Mouse (Mus musculus) cerebellum, adult 9-11 months (tissue): ENCODE data around the gene AI481877.

Experiments used
- DNase-seq: peaks from one replicate; pipeline ENCODE4 v3.0.0; 2022

Gene AI481877

DNA sequence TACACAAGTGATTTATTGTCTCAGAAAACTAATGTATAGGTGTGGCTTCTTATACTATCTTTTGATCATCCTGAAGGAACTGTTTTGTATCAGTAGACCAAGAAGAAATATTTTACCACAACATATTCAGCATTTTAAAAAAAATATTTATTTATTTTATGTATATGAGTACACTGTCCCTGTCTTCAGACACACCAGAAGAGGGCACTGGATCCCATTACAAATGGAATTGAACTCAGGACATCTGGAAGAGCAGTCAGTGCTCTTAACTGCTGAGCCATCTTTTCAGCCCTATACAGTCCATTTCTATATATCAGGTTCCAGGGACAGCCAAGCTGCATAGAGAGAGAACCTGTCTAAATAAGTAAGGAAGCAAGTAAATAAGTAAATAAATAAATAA lies 15.2 kb downstream of the AI481877 start:
- no peak for DNase-seq

DNA sequence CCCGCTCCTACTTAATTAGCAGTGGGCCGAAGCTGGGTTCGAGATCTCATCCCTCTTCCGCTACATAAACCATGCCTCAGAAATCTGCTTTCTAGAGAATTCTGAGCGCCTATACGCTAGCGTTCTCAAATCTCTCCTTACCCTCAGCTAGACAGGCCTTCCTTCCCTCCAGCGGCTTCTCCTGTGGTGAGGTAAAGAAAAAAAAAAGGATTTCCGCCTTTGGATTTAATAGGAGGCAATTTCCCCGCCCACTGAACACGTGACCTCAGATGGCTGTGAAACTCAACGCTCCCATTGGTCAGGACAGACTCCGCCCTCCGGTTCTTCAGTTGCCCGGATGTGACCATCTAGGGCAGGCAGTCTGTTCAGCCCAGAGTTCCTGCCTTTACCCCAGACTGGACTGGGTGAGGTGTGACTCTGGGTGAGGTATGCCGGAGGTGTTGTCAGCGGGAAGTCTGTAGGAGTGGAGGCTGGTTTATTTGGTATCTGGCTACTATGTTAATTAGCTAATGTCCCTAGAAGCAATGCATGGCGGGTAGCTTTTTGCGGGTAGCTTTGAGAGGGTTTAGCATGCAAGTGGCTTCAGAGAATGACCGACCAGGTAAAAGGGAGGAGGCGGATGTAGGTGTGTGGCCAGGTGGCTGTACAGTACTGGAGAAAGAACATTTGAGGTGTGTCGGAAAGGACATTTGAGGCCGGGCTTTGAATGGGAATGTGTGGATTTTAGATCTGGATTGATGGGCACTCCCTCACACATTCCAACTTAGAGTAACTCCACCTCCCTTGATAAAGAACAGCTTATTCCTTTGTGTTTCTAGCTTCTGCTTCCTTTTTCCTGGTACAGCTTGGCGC lies 20.9 kb downstream of the AI481877 start:
- DNase-seq = no peak

DNA sequence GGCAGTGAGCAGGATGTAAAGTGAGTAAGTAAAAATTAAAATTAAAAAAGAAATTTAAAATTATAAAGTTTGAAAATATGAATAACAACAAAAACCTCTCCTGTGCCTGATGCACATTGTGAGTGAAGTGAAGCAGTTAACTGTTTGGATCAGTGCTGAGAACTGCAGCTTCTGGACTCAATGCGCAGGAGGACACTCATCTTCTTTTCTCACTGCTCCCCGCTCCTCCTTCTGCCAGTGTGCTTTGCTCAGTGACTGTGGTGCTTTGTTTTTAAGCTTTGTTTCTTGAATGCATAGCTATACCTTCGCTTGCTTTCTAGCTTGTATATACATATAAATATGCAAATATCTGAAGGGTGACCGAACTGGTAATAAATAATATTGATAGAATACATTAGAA lies 30.1 kb downstream of the AI481877 start:
- DNase-seq = no peak

DNA sequence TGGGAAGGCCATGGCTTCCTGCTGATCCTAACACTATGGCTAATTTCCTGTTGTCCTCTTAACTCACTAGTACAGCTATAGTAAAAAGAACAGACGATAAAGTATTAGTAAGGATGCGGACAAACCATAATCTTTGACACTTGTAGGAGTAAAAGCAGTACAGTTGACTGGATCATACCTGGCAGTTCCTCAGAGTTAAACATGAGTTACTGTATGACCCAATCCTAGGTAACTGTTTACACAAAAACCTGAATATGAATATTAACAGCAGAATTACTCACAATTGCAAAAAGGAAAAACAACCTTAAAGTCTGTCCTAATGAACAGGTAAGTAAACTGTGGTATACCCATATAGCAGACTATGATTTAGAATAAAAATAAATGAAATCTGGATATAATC lies 30.9 kb downstream of the AI481877 start:
- DNase-seq = no peak

DNA sequence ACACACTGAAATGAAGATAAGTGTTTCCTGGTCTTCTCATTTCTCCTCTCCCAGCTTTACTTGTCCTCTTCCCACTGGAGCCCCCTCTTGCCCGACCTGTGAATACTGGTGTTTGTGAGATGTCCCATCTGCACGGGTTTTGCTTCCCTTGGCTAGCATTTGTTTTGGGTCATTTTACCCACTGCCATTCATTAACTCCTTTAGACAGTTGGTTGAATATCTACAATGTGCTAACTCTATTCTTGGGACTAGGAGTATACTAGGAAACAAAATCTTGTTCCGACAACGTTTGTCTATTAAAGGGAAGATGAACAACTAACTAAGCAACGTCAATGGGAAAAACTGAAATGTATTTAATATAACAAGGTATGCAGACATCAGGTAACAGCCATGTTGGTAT lies 32.1 kb downstream of the AI481877 start:
- DNase-seq = no peak

DNA sequence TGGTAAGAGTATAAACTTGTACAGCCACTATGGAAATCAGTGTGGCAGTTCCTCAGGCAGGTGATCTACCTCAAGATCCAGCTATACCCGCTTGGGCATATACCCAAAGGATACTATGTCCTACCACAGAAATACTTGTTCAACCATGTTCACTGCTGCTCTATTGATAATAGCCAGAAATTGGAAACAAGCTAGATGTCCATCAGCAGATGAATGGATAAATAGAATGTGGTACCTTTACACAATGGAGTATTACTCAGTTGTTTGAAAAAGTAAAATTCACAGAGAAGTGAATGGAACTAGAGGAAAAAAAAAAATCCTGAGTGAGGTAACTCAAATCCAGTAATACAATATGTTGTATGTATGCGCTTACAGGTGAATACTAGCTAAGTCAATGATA lies 34.6 kb downstream of the AI481877 start:
- no peak for DNase-seq

DNA sequence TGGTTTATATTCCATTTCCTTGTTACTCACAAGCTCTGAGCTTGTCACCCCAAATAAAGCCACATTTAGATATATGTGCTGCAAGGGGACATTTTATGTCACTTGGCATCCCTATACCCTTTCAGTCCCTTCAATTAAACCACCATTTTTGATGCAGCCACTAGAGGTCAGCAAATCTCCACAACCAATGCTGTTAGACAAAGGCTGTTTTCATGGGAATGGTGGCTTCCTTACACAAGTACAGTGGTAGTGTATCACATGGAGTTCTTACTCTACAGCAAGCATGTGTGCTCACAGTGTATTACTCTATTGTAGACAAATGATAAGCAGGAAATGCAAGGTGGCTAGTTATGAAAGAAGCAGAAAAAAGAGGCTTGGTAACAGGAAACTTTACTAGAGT lies 42.4 kb downstream of the AI481877 start:
- peak; percentile 55 for DNase-seq

DNA sequence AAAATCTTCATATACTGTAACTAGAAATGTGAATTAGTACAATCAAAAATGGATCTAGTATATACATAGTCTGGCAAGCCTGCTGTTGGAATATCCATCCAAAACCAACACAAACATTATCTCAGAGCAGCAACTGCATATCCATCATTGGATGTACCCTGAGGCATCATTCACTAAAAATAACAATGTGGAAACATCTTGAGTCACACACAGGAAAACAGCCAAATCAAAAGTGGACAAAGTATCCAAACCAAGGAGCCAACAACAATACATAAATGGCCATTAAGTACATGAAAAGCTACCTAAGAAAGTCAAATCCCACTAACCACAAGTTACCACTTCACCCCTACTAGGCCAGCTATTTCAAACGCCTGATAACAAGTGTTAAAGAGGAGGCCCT lies 49.4 kb downstream of the AI481877 start:
- no peak for DNase-seq

DNA sequence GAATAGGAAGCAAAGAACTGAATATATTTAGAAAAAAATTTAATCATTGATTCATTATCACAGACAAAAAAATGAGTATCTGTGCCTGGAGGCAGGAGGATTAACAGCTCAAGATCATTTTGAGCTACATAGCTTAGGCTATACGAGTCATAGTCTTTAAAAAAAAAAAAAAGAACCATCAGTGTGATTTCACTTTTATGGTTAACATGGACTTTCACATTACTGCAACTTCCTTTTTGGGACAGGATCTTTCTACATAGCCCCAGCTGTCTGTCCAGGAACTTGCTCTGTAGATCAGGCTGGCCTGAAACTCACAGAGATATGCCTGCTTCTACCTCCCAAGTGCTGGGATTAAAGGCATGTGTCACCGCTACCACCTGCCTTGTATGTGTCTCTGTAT lies 55.4 kb downstream of the AI481877 start:
- no peak for DNase-seq

DNA sequence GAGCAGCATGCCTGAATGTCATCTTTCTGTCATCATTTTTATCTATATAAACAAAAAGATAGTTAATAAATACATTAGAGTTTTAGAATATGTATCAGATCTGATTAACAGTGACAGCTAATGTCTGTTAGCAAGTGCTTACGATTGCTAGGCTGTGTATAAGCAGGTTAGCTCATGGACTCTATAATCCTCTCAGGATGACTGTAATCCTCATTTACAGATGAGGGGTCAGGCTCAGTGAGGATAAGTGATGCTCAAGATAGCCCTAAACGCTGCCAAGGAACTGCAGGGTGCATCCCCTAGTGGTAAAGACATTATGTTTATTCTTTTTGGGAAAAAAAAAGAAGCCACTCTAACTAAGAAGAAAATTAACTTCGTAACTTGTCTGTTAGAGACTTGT lies 69.5 kb downstream of the AI481877 start:
- DNase-seq = no peak

DNA sequence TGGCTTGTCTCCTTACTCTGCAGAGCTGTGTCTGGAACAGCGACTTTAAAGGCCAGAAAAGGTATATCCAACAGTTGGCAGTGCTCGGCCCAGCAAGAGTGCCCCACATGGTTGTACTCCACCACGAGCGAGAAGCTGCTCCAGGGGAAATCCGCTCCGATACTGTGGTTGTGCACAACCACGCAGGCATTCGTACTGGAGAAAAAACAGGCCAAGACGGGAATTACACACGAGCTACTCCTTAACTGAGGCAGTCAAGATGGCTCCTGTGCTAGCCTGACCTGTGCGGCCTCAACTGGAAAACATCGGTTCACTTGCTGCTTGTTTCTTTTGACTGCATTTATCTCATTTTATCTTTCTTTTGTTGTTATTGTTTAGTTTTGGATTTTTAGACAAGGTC lies 76.3 kb downstream of the AI481877 start:
- DNase-seq = no peak

DNA sequence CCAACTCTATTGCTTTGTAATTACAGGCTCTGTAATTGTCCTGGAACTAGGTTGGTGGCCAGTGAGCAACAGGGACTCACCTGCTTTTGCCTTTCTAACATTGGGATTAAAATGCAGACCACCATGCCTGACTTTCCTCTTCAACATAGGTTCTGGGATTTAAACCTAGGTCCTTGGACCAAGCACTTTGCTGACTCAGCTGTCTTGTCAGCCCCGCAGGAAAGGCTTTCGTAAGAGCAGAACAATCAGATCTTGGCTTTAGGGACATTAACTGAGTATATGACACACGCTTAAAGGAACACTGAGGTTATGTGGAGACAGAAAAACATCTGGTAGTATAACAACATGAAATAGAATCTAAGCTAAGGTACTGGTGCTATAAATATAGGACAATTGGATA lies 80.9 kb downstream of the AI481877 start:
- no peak for DNase-seq

DNA sequence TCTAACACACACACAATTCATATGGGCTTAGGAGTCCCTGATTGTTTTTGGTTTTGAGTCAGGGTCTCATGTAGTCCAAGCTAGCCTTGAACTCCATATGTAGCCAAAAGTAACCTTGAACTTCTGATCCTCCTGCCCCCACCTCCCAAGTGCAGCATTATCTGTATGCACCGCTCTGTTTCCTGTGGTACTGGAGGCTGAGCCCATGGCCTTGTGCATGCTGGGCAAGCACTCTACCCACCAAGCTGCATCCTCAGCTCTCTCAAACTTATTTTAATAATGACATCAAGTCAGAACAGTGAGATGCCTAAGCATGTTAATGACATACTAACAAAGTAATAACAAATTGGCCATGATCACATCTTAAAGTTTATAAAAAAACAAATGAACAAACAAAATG lies 87.7 kb downstream of the AI481877 start:
- DNase-seq = no peak

DNA sequence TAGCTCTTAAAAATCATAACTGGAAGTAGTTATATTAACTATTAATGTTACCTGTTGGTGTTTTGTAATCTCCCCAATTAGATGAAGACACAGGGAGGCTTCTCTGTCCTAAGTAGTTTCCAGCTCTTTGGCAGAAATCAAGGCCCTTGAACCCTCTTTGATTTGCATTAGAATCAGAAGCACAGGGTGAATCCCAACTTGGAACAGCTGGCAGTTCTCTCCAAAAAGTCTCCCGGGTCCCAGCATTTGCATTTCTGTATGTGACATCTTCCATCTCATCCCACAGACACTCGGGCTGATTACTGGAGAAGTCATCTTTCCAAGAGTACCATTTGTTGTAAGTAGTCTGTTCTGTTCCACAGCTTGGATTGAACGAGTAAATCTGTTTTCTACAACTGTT lies 91.6 kb downstream of the AI481877 start:
- DNase-seq = no peak

DNA sequence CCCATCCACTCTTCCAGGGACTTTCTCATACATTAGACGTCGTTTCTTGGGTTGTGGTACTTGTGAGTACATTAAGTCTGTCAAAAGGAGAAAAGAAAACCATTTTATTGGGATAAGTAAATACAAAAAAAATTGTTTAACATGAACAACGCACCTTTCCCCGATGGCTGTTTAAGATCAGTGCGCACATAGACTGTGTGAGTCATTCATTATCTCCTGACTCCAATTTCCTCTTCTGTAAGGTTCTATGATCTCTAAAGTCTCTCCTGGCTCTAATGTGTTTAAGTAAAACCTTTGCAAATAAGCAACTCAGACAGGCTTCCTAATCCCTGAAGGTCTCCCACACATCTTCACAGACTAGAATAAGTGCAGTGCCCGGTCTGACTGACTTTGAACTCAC lies 94.9 kb downstream of the AI481877 start:
- DNase-seq = no peak

DNA sequence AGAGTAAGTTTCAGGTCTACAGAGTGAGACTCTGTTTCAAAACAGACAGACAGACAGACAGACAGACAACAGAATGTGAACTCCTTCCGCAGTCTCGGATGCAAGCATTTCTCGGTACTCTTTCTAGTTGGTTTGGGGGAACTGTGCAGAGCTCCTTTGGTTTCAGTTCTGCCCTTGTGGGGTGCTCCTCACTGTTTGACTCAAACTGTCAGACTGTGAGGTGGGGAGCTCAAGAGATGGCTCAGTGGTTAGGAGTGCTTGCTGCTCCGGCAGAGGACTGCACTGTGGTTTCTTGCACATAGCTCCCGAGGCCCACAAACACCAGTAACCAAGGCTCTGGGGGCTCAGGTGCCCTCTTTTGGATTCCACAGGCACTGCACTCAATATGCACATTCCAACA lies 95.7 kb downstream of the AI481877 start:
- no peak for DNase-seq

DNA sequence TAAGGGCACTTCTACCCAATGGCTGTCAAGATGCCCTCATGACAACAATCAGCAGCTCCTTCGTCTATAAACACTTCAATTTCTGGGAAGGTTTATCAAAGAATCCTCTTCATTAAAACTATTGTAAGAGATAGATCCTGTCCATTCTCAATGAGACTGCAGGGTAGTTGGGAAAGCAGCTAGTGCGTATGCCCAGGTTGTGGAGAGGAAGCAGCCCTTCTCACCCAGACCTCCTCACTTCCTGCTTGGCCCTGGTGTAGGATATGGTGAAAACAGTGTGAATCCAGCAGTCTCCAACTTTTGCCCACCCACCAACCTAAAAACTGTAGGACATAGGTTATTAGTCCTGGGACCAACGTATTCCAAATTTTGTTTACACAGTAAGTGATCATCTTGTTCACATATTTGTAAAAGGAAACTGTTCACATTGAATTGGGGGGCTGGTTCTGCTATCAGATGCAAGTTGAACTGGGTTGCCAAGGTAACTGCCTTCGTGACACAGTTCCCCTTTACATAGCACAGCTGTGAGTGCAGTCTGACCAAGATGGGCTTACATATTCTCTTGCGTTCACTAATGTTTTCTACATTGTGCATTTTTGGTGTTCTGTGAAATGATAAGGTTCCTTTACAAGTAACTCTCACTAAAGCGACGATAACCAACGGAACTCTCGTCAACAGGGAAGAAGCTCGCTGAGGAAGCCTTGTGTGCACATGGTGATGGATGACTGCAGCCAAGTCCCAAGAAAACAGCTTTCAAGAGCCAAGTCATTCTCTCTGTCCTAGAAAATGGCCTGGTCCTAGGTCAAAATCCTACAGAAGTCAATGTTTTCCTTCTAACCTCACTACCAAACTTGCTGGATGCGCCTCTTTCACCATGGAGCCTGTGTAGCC lies 98.1 kb downstream of the AI481877 start:
- no peak for DNase-seq

DNA sequence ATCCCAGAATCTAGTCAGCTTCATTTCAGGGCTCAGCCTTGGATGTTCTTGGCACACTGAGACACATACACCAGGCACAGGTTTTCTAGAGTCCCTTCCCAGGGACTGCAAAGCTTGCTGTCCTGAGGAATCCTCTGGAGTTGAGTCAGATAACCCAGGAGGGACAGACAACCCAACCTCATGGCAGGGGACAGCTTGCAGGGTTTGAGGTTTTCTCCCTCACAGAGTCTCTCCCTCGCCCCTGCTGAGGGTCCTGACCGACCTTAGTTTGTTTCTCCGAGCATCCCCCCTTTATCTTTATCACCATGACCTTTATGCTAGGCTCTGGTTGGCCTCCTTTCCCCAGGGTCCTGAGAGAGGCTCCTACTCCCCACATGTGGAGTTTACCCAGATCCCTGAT lies 101.3 kb downstream of the AI481877 start:
- DNase-seq = no peak

DNA sequence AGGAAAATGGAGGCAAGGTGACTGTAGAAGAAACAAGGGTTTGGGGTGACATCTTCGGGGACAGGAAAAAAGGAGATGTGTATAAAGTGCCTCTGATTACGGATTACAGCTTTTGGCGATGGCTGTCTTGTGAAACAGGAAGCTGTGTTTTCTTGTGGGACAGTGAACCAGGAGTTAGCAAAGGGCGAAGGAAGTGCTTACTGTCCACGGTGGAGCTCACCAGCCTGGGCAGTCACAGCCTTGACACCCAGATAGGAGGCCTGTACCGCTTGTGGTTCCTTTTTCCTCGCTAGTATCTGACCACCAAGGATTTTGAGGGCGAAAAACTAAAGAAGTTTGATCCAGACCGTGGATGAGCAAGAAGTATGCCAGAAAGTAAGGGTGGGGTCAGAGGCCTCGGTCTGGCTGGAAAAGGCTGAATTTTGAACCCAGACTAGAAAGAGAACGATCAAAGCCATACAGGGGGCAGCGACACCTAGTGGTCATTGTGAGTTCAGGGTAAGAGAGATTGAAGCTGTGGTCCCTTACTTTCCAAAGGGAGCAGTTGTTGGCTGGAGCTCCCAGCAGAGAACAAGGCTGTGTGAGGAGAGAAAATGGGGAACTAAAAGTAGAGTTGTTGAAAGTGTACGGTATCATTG lies 102.2 kb downstream of the AI481877 start:
- peak; percentile 68 for DNase-seq

DNA sequence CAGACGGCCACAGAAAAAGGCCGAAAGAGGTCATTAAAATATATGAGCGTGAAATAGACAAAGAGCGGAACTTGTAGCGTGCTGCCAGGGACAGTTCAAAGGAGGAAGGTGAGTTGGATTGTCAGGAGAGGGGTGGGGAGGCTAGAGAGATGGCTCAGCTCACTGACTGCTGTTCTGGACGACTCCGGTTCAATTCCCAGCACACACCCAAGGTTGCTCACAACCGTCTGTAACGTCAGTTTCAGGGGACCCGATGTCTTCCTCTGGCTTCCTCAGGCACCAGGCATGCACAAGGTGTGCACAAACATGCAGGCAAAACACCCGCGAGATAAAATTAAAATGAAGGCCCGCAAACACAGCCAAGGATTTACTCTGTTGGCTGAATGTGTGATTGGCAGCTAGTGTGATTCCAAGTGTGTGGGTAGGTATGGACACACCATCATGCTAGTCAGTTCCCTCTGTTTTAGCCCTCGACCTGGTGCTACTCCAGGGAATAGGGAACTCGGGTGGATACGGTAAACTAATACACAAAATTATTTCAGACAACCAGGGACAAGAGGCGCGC lies 102.9 kb downstream of the AI481877 start:
- peak; percentile 23 for DNase-seq

DNA sequence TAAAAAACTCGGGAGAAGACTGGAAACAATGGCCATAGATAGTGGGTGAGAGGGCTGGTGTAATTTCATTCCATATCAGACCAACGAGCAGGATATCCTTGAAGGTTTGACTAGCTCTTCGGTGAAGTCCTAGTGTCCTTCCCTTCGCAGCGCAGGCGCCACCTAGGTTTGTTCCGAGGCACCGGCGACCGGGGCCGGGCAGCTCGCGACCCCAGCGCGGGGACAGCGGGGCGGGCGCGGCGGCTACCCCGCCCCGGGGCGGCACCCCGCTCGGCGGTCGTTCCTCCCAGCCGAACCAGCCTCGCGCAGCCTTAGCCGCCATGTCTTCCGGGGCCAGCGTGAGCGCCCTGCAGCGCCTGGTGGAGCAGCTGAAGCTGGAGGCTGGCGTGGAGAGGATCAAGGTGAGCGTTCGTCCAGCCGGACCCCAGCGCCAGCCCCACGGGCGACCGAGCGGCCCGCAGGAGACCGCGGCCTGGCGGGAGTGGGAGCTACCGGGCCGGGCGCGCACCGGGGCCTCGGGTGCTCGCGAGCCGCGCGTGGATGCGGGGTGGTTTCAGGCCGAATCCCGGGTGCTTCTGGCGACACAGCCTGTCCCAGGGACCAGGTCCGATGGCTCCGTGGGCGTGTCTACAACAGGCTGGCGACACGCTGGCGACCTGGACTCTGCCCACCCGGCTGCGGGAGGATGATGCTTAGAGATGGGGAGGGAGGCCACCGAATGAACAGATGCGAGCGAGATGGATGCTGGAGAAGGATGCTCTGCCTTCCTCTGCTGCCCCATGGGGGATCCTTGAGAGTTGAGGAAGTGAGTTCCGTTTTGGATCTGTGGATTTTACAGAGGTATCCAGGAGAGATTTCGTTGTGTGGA lies 103.6 kb downstream of the AI481877 start, which contains the start of gene Gng10:
Gene Gng10, plus strand, starts transcription at position 171 of the 868 bp plus-strand sequence.
- peak; percentile 77 for DNase-seq

DNA sequence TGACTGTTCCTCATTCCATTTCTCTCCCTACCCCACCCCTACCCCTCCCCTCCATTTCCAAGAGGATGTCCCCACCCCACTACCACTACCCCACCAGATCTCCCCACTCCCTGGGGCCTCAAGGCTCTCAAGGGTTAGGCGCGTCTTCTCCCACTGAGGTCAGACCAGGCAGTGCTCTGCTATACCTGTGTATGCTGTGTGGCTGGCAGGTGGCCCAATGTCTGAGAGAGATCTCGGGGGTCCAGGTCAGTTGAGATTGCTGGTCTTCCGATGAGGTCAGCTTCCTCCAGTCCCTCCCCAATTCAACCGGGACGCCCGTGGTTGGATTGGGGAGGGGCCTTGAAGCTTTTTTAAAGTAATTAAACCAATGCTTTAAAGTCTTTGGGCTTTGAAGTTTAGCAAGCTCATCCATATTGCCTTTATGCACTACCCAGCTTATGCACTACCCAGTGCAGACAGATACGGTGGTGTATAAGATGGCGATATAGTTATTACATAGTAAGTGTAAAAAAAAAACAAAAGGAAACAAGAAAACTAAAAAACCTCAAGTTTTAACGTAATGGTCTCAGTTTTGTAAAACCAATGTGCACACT lies 104.4 kb downstream of the AI481877 start:
- peak; percentile 50 for DNase-seq
